Mouse (Mus musculus) c-Kit-positive CD71-positive TER-119-positive erythroid progenitor cells, embryonic 14.5 days (primary cell): ENCODE results near the gene Vsig2.

Experiments
- DNase-seq: peaks from one replicate; pipeline ENCODE4 v3.0.0-alpha.2; 2013; ENCODE audit warnings: low spot score

Vsig2 gene

DNA sequence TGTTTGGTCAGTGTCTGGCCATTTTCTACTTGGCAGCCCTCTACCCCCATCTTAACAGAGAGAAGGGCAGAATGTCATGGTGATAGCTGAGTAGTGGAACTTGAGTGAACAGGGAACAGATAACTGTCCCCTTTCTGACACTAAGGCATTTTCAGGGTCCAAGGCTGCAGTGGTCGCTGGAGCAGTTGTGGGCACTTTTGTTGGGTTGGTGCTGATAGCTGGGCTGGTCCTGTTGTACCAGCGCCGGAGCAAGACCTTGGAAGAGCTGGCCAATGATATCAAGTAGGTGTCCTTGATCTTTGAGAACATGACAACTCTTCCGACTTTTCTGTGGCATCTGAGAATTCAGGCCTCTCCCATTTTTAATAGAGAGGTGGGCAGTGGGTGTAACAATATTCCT is 2.2 kb upstream of the Vsig2 start:
- no peak for DNase-seq

DNA sequence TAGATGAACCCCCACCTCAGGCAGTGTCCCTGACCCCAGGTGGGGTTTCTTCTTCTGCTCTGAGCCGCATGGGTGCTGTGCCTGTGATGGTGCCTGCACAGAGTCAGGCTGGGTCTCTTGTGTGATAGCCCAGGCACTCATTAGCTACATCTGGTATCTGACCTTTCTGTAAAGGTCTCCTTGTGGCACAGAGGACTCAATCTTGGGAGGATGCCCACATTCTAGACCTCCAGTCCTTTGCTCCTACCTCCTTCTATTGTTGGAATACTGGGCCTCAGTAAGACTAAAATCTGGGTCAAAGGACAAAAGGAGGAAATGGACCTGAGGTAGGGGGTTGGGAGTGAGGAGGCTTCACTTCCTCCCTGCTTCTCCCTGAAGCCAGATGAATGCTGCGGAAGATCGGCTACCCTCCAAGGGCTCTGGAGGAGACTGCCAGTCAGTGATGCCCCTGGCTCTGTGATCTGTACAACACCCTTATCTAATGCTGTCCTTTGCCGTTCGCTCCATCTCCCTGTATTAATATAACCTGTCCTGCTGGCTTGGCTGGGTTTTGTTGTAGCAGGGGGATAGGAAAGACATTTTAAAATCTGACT is 1.3 kb upstream of the Vsig2 start:
- no peak for DNase-seq

DNA sequence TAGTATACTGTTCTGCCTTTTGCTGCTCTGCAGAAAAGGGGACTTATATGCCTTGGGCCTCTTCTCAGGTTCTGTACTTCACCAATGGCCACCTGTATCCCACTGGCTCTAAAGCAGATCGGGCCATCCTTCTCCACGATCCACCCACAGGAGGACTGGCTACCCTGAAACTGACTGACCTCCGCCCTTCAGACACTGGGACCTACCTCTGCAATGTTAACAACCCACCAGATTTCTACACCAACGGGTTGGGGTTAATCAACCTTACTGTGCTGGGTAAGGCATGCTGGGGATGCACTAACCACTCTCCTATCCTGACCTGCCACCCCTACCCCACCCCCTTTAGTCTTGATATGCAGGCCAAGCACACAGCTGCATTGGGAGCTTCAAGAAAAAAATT is 1.2 kb downstream of the Vsig2 start:
- DNase-seq = no peak

DNA sequence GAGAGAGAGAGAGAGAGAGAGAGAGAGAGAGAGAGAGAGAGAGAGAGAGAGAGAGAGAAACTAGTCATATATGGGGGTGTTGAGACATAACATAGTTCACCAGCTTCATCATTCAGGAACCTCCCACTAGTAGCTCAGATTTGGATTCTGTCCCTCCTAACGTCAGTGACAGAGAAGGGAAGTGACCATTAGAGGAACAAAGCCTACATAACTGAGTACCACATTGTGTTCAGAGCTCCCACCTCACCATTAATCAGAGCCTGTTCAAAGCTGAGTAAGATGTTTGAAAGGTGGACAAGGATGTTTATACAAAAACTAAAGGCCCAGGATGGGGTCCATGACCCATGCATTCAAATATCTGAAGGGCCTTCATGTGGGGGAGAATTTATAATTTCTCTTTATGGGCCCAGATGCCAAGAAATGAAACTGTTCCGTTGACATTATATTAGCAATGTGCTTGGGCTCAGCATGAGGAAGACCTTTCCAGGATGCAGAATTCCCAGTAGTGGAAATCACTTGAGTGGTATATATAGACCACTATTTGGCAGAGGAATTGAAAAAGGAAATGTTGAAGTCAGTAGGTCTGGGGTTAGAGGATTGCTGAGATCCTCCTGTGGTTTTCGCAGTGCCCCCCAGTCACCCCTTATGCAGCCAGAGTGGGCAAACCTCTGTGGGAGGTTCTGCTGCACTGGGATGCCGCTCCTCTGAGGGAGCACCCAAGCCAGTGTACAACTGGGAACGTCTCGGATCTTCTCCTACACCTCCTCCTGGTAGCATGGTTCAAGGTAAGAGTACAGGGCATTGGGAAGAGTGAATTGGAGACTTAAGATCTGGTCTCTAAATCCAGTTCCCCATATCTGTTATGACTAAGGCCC is 1.9 kb downstream of the Vsig2 start:
- DNase-seq = no peak

DNA sequence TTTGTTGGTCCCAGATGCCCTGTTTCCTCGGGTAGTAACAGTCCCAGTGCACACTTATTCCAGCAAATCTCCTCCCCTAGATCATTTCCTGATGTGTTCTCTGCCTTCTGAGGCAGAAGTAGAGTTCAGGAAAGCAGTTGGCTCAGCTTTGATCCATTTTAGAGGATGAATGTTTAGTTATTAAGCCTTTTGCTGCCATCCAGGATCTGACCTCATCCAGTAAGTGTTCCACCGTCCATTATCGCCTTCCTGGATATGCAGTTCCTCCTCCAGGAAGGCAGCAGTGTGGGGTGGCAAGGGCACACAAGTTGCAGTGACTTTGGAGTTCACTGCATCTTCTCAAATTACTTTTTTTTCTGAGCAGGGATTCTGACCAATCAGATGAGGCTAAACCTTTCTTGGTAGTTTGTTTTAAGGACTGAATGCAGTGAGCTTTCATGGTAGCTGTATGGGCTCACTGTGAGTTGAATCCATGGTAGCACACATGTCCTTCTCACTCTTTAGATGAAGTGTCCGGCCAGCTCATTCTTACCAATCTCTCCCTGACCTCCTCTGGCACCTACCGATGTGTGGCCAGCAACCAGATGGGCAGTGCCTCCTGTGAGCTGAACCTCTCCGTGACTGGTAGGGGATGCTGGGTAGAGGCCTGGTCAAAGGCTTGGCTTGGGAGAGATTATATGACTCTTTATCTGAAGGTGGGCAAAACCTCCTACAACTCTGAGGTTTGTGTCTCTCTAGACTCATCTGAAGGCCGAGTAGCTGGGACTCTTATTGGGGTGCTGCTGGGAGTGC is 3.0 kb downstream of the Vsig2 start:
- no peak for DNase-seq

DNA sequence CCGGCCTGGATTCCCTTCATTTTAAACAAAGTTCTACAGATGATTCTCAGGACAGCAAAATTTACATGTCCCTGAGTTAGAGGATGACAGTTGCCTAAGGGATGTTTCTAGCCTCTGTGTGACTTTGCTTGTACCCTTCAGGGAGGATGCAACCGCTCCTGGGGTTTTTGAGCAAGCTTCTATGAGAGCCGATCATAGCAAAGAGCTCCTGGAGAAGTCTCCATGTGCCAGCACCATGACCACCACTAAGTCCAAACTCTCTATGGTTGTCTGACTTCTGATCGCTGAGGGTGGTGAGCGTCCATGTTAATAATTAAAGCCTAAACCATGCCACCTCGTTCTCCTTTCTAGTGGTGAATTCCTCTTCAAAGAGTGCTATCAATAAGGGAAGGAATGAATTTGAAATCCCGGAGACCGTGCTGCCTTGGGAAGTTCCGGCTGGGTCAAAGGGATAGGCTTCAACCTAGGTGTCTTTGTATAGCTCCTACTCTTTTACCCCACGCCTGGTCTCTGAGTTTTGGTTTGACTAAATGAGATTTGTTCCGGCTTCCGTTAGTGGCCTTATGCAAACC is 4.9 kb downstream of the Vsig2 start:
- DNase-seq = no peak

DNA sequence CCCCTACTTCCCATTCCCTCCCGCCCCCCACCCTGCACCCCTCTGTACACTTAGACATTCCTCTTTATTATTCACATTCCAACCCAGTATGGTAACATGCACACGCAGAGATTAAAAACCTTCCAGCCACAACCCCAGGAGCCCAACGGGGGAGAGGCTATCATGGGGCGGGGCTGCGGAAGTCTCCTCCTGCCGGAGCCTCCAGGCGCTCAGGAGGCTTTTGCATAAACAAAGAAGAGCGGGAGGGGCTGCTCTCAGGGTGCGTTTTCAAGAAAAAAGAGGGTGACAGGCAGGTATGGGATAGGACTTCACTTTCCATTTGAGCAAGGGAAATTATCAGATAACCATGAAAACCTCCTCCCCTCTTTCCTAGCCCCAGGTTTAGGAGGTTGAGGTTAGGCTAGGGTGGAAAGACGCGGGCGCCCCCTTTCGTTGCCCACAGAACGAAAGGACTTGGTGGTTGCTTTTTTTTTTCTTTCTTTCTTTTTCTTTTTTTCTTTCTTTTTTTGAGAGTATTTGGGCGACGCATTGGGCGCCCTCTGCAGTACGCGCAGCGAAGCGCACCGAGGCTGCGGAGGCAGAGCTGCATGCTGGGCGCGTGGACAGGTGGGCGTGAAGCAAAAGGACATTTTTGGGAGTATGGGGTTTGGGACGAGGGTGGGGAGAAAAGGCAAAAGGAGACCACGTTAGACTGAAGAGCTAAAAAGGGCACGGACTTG is 5.6 kb downstream of the Vsig2 start:
- peak; percentile 43 for DNase-seq

DNA sequence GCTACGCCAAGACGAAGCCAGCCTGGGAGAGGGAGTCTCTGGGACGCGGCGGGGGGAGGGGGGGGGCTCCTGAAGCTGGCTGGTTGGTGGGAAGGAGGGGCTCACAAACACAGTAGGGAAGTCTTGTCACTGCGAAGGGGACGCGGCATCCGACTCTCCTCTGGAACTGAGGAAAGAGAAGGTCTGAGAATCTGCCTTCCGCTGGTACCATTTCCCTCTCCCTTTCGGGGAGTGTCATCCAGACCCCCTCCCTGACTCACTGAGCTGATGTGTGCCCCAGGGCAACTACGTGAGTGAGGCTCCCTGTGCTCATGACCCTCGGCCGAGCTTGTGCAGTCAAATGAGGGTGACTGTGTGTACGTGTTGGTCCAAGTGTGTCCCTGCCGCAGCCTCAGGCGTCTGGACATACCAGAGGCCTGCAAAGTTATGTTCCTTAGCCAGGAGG is 6.1 kb downstream of the Vsig2 start:
- no peak for DNase-seq

DNA sequence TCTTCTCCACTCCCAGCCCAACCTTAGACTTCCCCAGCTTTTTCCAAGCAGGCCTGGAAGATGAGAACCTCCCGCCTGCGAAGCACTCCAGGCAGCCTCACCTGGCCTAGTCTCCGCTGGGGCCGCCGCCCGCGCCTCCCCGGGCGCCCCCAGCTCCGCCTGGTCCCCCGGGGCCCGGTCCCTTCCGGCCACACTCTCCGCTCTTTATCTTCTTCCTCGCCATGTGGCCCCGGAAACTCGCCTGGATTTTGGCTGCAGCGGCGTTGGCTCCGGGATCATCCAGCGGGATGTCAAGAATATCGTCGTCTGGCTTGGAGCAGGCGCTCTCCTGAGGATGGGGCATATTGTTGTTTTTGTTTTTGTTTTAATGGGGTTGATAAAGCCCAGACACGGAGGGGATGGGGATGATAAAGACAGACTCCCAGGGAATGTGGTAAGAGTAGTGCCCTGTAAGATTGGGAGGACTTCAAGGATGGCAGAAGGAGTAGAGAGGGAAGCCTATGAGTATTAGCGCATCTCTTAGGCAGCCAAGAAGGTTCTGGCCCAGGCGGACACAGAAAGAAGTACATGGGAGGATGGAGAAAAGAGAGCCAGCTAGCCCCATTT is 6.9 kb downstream of the Vsig2 start:
- no peak for DNase-seq

DNA sequence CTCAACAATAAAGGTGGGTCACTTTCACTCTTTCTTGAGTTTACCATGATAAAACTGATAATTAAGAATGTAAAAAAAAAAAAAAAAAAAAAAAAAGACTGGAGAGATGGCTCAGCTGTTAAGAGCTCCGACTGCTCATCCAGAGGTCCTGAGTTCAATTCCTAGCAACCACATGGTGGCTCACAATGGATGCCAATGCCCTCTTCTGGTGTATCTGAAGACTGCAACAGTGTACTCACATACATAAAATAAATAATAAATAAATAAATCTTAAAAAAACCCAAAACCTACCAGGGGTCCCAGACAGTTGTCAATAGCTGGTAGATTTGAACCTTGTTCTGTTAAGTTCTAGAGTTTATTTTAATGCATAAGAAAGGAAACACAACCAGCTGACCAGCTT is 7.8 kb downstream of the Vsig2 start:
- DNase-seq = no peak

DNA sequence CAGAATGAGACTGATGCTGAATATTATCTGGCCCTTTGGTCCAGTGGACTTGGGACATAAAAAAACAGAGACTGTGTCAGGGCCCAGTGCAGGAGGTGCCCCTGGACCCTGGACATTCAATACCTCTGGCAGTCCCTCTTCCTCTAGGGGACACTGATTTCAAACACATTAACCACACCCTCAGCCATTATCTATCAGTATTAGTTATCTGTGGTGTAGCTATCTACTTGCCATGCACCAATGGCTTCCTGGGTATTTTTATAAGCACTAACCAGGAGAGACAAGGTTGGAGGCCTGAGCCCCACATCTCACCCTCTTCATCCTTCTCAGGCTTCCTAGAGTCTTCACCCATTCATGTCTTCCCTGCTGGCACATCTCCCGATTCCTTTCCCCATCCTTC is 11.4 kb downstream of the Vsig2 start:
- DNase-seq = no peak

DNA sequence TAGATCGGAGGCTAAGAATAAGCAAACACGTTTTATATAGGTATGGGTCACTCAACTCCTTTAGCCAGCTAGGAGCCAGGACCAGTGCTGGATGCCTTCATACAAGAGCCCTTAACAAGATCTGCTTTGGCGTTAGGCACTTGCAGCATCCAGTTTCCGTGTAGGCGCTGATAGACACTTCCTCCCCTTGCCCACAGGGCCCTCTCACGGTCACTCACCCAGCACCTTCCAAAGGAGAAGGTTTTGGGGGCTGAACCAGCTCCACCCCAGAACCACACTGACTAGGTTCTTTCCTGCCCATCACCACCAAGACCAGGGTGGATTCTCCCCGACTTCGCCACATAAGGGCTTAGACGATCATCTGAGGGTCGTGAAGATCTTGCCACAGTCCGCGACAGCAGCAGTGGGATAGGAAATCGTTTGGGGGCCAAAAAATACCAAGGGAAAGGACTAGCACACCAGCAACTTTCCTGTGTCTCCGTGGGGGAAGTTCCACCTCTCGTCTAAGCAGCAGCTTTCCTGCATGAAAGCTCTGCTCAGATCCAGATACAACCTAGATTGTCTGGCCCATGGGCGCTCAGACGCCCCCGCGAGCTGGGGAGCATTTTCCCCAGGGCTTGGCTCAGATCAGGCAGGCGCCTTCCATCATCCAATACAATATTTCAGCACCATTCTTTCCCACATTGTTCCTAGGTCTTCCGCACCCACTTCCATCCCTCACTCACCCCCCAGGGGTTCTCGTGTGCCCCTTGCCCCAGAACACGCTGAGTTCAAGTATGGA is 12.9 kb downstream of the Vsig2 start:
- no peak for DNase-seq

DNA sequence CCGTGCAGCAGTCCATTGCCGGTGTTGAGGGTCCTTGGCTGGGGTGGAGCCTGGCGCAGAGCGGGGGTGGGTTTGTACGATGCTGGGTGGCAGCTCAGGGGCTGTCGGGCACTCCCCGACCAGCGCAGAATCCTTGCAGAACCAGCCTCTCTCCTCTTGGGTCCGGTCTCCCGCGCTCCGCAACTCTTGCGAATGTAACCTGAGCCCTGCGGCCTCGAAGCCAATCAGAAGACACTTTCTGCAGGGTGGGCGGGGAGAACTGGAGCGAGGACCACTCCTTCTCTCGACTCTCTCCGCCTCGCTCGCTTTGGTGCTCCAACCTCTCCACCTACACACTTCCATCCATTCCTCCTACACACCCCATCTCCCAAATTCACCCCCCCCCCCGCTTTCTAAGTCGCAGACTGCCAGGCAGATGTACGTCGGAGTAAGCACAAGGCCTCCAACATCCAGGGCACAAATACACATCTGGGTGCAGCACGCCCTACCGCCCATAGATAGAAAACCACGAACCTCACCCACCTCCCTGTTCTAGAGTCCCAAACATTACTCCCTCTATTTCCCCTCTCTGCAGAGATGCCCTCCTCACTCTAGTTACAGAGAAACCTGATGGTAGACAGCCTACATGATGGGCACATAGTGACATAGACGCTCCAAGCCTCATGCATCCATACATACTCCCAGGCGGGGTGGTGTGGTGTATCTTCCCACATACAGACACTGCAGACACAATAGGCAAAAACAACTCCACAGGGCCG is 13.7 kb downstream of the Vsig2 start, which contains the start of gene Nrgn:
Gene Nrgn, minus strand, starts transcription at position 369 of the 758 bp plus-strand sequence.
- DNase-seq = peak; percentile 73

DNA sequence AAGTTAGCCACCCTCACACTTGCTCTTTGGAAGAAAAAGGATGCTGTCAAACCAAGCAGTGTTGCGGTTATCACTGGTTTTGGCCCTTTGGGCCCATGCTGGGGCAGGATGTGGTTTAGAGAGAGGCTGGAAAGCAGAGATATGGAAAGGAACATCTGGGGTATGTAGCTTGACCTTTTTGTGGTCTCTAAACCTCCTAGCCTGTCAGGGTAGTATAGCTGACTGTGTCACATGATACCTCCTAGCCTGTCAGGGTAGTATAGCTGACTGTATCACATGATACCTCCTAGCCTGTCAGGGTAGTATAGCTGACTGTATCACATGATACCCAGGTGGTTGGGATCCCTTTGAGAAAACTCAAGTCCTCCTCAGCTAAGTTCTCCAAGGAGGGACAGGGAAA is 15.2 kb downstream of the Vsig2 start:
- no peak for DNase-seq

DNA sequence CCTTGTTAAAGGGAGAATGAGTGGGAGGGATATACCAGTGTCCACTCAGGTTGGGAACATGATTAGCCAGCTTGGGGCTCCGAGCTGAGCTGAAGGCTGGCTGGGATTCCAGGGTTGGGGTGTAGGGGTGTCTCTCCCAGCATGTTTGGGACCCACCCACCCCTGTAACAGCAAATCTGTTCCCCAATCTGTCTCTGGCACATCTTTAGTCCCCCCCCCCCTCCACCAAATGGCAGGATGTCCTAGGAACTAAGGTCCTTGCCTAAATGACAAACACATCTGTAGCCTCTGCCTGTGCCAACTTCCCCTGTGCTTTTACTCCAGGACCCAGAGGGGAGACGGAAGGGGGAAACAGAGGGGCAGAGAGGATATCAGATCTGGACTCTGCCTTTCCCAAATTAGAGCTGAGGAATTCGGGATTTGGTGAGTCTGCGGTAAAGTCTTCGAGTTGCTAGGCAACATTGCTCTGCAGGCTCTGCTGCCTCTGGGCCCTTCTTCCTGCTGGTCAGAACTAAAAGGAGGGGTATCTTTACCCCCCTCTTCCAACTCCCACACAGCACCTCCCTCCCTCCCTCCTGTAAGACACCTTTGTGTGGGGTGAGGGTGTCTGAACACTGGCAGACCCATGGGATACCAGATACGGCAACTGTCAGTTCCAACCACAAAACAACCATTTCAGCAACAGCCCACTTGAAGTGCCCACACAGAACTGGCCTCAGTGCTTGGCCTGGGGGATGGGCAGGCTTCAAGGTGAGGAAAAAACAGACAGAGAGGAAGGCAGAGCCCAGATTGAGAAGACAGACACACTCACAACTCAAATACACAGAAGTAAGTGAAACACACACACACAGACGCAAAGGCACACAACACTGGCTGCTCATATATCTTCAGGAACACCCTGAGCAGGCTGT is 16.0 kb downstream of the Vsig2 start, which contains the start of gene Siae:
Gene Siae, plus strand, starts transcription at position 861 of the 911 bp plus-strand sequence.
- DNase-seq = no peak

DNA sequence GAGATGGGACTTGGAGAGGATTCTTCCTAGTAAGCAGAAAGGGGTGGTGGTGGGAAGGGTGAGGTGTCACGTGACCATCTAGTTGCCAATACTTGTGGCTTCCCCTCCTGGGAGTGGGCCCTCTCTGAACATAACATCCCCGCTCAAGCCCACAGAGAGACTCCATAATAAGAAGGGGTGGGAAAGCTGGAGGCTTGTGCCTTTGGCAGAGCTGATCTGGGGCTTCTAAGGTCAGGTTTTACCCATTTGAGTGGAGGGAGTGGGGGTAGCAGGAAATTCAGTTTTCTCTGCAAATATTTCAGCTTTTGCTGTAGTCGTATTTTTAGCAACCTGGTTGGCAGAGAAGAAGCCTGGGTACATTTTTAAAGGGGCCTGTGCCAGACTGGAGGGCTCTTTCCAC is 17.3 kb downstream of the Vsig2 start:
- DNase-seq = no peak

DNA sequence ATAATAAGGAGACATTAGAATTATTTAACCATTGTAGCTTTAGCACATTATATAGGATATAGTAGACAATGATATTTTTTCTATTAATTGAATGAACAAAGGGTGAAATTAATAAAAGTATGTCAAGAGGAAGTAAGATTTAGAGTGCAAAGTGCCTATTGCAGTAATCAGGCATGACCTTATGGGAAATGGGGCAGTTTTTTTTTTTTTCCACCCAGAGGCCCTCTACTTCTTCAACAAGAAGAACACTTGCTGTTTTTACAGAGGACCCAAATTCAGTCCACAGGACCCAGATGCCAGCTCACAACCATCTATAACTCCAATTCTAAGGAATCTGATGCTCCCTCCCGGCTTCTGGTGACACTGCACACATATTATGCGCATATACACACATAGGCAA is 21.6 kb downstream of the Vsig2 start:
- DNase-seq = no peak

DNA sequence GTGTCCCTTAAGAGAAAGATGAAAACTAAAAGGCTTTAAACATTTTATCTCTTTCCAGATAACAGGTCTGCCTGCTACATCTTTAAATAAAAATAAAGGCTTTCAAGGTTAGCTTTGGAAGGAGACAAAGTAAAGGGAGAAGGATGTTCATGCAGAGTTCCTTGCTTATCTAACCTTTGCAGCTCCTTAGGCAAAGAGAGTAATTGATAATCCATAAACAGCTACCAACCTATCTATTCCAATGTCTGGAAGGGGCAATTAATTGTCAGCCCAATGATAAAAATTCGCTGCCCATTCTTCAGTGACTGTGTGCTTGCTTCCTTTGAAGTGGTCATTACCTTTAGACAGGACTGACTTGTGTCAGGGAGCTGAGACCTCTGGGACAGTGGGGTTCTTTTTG is 24.8 kb downstream of the Vsig2 start:
- DNase-seq = no peak

DNA sequence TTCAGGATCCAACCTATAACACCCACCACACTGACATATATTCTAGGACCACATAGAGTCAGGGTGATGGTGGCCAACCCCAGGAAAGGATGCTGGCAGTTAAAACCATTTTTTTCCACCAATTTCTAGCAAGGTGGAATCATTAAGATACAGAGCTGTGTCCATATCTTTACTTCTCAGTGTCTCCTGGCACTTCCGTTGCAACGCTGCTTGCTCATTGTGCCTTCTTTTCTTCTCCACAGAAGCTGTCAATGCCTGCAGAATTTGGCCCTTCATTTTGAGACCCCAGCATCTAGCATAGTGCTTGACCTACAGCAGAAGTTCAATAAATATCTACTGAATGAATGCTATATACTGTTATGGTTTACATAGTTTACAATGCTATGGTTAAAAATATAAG is 28.0 kb downstream of the Vsig2 start:
- DNase-seq = no peak
